Mouse (Mus musculus) mesoderm, embryonic 11.5 days (tissue): Measurements from ENCODE around the gene Grb10.

Source experiments
- DNase-seq: peaks from one replicate; pipeline ENCODE4 v3.0.0-alpha.2; 2012; ENCODE audit warnings: low read depth, low spot score

The Grb10 gene

DNA sequence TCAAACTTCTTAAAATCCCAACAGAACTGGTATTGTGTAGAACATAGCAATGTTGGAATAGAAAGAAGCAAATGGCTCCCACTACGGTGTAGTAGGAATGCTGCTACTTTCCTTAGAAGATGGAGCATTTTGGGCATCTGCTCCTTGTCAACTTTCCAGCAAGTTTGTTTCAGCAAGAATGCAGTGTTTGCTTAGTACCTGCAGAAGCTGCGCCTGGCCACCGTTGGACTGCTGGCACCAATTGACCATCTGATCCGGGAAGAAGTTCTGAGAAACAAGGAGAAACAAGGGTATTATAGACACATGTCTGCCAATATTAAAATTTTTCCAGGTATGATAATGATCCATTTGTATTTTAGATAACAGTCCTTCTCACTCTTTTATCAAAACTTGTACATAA is 92.7 kb downstream of the Grb10 start:
- no peak for DNase-seq

DNA sequence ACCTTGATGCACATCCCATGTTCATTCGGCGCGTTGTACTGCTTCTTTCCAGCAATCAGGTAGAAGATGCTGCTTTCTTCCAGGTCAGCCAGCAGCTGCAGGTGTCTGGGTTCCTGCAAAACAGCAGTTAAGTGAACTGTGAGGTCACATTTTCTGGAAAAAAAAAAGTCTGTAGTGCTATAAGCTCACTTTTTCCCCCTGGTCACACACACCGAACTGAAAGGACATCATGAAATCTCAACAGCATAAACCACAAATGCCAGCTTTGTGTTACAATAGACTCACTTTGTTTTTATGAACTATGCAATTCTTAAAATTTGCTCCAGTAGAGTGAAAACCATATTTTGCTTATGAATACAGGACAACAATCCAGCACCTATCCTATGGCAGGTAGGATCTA is 93.7 kb downstream of the Grb10 start:
- DNase-seq, result no peak

DNA sequence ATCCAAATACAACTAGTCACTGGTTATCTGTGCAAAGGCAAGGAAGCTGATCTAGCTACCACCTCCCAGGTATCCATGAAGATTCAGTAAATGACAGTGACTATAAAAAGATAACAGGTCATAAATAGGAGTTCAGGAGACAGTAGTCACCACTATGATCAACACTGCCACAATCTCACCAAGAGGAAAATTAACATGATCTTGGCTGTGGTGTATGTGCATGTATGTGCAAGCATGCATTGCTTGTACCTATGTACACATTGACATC is 94.5 kb downstream of the Grb10 start:
- no peak for DNase-seq

DNA sequence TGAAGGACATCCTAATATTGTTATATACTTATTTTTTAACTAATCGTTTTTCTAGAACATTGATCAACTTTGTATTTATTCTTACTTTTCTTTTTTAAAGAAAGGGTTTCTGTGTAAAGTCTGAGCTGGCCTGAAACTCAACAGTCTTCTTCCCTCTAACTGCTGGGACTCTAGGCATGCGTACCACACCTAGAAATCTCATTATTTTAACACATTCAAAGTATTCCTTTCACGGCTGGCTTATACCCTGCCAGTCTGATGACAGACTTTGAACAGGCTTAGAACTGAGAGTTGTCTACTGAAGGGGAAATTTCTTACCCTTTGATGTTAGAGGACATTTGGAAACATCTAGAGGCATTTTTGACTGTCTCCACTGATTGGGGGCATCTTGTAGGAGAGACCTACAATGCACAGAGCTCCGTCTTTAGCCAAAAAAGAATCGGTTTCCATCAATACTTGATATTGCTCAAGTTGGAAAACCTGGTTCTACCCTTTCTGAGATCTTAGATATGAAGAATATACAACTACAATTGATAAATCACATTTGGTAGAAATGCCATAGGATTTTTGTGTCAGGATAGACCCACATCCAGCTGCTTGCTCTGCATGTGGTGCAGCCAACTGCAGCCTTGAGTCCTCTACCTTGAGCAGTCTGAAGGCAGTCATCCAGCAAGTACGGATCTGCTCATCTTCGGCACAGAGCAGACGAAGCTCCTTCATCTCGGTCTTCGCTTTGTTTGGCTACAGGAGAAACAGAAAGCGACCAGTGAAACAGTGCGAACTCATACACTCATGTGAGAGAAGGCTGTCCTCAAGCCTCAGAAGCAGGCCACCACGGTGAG is 95.0 kb downstream of the Grb10 start:
- DNase-seq, result no peak

DNA sequence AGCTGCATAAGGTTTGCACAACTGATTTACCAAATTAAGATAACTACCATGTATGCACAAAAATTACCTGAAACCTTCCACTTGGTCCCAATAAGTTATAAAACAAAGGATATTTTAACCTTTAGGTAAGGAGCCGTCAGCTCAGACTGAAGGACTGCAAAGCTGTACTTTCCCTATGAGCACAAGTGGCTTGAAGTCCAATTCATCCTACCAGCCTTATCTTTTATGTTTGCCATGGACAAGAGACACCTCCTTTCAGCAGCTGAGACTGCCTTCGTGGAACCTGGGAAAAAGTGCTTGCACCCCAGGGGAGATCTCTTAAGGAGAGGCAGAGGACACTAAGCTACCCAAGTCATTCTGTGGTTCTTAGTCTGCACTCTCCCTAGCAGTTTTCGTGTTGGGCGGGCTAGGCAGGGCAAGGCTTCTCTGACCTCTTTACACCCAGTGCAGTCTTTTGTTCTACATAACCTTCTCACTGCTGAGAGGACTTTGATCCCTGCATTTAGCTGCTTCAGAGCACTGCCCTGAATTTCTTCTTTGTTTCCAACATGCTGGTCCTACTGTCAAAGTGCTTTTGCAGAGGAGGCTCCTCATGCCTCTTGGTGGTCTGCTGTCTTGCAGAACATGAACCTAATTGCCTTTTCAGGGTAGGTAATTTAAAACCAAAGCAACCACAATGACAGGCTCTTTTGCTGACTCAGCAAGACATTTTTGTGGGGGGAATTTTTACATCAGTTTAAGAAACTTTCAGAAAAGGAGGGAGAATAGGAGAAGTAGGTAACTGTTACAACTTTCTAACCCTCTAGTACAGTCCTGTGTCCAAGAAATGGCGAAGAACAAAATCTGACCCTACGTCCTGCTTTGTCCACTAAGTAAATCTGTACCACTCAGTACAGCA is 95.9 kb downstream of the Grb10 start:
- no peak for DNase-seq

DNA sequence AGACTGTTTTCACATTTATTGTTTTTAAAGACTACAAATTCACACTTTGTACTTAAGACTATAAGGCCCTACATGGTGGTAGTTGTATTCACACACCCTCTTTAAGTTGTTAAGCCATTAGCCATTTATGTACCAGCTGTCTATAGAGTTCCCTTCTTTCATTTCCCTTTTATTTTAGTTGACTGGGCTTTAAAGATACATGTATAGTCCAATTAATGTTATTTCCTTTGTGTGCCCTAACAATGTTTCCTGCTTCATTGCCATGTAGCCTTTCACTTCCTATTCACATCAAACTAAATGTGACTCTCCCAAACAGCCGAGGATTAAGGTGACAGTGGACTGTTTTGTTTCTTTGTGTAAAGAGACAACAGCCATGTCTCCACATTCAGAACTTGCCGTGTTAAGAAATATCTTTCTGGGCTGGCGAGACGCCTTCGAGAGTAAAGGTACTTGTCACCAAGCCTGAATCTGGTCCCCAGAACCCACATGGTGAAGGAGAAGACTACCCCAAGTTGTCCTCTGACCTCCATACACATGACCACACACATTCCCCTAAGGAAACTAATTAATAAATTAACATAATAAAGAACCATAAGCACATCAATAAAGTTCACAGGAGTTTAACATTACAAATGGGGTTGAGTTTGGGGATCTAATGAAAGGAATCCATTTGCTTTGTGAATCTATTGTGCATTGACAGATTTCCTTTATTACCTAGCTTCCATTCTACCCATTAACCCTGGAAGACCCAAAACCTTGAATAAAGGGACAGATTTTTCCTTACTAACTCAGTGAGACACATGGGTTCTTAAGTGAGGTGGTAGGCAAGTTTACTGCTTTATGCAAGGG is 97.4 kb downstream of the Grb10 start:
- DNase-seq, result no peak

DNA sequence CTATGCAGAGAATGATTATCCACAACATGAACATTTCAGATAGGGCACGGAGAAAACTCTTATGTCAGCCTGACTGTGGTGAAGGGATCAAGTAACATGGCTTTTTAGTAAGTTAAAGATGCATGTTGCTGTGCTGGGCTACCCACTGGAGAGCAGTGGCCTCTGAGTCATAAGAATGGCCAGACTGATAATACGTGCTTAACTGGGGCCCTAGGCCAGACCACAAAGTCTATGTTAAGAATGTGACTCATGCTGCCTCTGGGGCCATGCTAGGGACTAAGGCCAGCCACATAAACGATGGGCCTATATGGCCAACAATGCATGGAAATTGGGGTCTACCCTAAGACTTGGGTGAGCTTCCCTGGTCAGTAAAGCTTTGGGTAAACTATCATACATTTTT is 98.9 kb downstream of the Grb10 start:
- no peak for DNase-seq

DNA sequence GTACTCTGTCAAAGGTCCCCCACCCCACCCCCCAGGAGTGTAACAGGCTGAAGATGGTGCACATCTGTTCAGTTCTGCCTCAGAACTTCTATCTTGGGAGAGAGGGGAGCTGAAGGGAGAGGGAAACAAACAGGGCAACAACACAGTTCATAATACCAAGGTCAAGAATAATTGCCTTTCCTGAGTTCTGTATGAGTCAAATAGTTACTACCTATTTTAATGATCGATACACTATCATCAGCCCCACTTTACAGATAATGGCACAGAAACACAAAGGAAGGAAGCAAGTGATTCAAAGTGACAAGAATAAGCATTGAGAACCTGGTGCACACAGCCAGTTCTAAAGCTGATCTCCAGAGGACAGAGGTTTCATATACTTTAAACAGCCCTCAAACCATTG is 99.9 kb downstream of the Grb10 start:
- DNase-seq, result no peak

DNA sequence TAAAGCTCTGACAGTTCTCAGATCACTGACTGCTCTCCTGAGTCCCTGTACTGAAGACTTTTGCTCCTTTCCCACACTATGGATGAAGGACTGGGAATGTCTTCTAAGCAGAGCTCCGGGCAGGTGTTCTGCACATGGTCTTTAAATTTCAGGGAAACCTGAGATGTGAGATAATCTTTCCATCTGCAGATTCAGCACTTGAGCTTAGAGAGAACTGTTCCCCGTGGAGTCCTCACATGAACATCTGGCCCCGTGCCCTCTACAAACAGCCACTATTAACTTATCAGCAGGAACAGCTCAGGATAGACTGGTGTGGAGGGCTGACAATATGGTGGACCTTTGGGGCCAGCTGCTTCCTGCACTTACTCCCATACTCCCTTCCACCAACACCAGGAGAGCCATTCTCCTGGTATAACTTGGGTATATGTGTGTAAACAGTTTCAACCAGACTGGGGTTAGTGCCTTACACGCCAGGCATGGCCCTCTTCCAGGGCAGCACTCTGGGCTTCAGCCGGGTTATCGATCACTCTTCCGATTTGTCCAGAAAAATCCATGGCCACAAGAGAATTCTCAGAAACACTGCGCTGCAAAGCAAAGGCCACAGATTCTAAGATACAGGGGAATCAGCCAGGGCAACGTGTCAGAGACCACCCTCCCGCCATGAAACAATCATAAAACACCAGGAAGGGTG is 101.0 kb downstream of the Grb10 start:
- DNase-seq, result peak; percentile 64

DNA sequence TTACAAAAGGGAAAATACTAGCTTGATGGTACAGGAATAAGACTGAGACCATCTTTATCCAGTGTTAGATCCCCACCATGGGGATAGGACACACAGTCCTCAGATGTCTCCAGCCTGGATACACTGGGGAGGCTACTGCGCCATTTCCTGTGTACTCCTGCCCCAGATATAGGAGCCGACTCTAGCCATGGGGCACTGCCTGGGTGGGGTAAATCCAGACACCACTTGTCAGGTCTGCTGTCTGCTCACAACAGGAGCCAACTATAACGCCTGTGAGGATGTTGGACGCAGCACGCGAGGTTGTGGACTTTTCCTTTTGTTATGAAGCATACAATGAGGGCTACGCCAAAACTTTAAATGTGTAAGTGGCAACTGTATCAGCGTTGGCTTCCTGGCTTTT is 103.7 kb downstream of the Grb10 start:
- no peak for DNase-seq

DNA sequence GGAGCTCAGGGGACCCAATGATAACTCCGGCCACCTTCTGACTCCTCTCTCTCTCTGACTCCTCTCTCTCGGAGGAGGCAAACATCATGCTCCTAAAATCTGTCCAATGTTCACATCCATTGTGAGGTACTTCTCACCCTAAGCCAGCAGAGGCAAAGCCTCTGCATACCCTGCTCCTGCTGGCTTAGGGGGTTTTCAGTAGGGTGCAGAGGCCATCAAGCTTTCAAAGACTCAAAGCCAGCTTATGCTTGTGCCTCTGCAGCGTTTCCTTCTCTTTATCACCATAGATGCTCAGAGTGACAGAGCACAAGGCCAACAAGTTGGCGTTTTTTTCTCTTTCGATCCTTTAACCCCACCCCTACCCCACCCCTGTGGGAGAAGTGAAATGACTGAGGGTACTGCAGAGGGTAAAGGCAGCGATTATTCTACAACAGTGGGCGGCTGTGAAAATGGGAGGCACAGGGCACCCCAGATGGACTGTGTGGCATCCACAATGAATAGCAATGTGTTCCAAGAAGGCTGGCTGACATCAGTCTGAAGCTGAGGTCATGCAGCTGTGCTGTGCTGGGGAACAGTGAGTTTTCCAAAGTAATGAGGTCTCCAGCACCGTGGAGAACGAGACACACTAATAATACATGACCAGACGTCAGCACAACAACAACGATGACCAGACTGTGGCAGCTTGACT is 106.2 kb downstream of the Grb10 start:
- no peak for DNase-seq

DNA sequence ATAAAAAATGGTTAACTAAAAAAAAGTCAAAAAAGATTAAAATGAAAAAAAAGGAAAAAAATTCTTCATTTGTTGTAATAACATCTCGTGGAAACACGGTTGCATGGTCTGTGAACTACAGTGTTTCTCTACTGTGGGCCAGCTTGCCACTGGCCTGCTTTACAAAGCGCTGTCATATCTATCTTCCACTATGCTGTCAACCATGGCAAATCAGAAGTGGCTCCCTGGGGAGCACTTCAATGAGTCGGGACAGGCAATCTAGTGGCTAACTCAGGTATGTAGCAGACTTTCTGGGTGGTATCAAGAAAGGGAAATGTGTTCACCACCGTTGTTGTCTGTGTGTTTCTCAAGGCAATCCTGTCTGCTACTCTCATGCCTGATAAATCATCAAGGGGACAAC is 106.8 kb downstream of the Grb10 start:
- DNase-seq, result peak; percentile 65

DNA sequence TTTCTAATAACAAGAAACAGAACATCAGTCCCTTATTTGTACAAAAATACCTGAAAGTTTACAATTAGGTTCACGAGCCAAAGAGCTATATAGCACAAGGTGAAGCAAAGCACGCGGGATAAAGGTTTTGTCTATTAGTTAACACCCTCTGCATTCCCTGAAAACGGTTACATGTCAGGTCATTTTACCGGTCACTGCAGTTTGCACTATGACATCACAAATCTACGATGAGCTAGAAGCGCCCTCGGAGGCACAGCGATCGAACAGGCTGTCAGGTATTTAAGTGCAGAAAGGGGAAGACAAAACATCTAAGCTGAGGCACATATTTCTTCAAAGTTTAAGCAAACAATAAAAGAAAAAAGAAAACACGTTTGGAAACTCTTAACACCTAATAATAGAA is 108.0 kb downstream of the Grb10 start:
- DNase-seq, result no peak

DNA sequence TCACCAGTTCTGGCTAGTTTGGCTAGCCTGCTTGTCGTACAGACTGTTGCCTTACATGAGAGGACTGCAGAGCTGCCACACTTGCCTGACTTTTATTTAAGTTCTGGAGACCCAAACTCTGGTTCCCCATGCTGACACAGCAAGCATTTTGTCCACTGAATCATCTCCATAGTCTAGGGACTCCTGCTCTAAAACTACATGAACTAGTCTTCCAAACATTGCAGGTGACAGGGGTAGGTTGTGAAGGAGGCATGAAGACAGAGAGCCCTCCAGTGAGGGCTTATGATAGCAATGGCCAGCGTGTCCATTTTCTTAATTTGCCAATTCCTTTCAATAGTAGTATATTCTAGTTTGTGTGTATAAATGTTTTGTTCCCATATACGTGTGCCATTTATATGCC is 109.4 kb downstream of the Grb10 start:
- no peak for DNase-seq

DNA sequence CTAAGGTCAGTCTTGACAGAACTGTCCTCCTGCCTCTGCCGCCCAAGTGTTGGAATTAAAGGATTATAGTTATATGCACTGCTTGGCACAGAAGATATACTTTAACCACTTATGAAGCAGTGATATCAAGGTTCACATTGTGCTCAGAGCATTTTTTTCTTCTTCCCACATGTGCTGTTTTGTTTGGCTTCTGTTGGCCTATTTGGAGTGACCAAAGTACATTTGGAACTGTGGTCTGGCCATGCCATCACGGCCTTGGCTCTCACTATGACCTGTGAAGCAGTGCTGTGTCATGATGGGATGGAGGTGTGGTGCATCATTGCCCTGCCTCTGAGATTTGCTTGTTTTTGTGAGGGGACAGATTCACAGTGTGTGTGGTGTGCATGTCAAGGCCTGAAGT is 109.9 kb downstream of the Grb10 start:
- no peak for DNase-seq

DNA sequence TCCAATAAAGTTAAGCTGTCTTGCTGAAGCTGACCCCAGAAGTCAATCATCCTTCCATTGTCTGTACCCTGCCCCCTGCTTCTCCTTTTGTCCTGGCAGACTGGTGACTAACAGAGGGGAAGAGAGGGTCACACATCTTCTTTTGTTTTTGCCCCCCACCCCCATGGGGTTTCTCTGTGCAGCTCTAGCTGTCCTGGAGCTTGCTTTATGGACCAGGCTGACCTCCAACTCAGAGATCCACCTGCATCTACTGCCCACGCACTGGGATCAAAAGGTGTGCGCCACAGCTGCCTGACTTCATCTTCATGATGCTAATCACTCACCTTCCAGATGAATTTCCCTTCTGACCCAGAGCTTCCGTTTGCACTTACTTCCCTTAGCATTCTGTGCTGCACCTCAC is 114.6 kb downstream of the Grb10 start:
- no peak for DNase-seq

DNA sequence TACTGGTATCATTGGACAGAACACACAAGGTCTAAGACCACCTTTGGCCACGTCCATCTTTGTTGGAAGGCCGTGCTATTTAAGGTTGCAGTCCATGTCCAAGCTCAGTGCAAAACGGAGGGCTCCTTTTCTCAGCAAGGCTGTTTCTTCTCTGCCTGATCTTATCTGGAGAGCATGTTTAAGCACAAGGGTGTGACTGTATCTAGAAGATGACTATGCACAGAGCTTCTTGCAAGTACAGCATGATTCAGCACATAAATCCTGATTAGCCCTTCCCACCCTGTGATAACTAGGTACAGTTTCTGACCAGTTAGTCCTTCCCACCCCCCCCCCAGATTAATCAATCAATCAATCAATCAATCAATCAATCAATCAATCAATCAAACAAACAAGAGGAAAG is 115.1 kb downstream of the Grb10 start:
- DNase-seq, result no peak

DNA sequence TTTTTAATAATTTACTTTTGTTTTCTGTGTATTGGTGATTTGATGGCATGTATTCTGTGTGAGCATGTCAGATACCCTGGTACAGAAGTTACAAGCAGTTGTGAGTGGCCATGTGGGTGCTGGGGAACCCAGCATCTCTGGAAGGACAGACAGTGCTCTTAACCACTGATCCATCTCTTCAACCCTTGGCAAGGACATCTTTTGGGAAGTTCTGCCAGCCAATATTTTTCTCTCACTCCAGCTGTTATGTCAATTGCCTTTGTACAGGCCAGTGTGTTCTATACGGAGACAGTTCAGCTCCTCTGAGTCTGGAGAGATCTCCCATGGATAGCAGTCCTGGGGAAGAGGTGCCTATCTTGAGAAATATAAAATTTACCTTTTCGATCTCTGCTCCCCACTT is 116.4 kb downstream of the Grb10 start:
- no peak for DNase-seq

DNA sequence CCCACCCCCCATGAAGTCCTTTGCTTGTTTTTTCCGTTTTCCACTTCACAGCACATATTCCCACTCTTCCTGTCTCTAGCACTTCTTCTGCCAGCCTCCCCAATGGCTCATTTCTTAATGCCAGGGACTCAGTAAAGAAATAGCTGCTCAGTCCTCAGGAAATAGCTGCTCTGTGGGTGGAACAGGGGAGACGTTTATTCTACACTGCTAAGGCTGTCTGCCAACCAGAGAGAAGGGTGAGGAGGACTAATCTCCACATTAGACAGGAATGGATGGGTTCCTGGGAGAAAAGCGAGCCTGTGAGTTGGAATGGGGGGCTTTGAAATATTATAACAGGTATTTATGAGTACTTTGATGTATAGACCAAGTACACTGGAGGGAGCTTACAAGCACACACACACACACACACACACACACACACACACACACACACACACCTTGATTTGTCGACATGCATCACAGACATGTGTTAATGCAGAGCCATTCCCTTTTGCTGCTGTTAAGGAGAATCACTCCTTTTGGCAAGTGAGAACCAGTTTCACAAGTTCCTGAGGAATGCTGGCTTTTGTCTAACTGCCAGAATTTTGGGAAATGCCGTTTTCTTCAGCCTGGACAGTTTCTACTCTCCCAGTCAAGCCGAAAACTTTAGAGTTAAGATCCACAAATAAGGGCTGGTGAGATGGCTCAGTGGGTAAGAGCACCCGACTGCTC is 130.6 kb downstream of the Grb10 start:
- no peak for DNase-seq

DNA sequence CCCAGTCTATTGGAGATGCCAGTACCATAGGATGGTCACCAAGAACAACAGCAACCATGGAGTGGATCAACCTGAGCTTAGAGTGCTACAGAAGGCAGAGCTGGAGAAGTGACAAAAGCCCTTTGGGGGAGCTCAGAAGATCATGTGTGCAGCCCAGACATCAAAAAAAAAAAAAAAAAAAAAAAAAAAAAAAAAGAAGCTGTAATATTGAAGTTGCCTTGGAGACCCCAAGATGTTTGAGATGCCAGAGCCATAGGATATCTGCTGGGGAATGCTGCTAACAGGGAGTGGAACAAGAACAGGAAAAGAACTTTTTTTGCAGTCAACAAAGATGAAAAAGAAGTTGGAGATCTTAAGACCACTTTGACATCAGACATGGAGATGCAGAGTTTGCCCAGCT is 133.0 kb downstream of the Grb10 start:
- DNase-seq, result no peak
